Mouse (Mus musculus) bone marrow macrophage, adult 2 months (primary cell): ENCODE measurements around the gene Ptpn6.

ENCODE experiments used
- CTCF ChIP-seq: IDR thresholded peaks from 2 replicates; pipeline ENCODE4 v1.5.1; 2012; ENCODE audit warnings: low read depth, mild to moderate bottlenecking, low read length, moderate library complexity
- POLR2A ChIP-seq: IDR thresholded peaks from 2 replicates; pipeline ENCODE4 v1.6.1; 2012; ENCODE audit warnings: mild to moderate bottlenecking, low read depth, low read length, borderline replicate concordance

- TF ChIP-seq CTCF (no peak), POLR2A (no peak)
Measured at GRCm38 (mm10) chr6:124685606-124686386, 52.7 kb downstream of the Ptpn6 start.
